Mouse (Mus musculus) effector memory CD4-positive, alpha-beta T cell, adult 5 months (primary cell): Measurements from ENCODE around the gene Trpc4ap. TPM values are rescaled to one million over a fixed set of nuclear protein-coding genes. Genes with fewer than 3 reads are reported as not detected.

Source experiments
- polyA plus RNA-seq: library from polyadenylated mRNA; unstranded; fragments of 100-300 nt; shearing (Covaris generic); gene quantifications from one replicate; pipeline ENCODE4 v1.2.1, GENCODE M21; 2017

Gene Trpc4ap
- 149 TPM for polyA plus RNA-seq

DNA sequence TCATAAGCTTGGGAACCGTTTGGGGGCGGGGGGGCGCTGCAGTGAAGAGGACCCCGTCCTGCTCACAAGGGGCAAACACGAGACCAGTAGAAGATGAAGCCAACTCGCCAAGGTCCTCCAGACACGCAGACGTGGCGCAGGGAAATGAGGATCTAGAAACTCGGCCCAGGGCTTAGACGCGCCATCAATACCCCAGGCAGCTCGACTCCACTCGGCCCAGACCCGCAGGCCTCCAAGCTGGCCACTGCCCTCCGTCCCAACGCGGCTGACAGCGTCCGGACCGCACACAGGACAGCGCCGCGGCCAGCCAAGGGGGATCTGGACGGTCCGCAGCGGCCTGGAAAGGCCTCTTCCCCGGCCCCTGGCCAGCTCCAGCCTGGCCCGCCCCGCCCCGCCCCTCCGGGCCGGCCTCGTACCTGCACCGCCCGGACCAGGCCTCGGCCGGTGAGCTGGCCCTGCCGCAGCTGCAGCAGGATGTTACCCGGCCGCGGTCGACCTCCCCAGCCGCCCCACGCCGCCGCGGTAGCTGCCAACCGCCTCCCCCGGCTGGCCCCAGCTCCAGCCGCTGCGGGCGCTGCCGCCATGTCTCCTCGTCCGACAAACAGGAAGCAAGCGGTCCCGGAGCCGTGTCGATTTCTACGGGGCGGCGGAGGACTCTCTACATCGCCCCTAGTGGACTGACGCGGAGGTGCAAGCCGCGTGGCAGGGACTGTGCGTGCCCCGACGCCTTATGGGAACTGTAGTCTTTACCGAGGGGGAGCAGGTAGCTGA is at the start of gene Trpc4ap:
Gene Trpc4ap (minus strand): TSS at position 662 of the 771 bp plus-strand sequence.

DNA sequence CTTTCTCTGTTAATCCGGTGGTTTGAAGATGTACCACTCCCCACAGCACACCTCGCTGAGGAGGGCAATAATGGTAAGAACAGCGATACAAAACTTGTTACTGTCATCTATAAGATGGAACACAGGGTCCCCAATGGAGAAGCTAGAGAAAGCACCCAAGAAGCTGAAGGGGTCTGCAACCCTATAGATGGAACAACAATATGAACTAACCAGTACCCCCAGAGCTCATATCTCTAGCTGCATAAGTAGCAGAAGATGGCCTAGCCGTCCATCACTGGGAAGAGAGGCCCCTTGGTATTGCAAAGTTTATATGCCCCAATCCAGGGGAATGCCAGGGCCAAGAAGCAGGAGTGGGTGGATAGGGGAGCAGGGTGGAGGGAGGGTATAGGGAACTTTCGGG is 43.6 kb upstream of the Trpc4ap start, which contains the start of gene Gm17581:
Gene Gm17581 (minus strand): TSS at position 101 of the 400 bp plus-strand sequence.

DNA sequence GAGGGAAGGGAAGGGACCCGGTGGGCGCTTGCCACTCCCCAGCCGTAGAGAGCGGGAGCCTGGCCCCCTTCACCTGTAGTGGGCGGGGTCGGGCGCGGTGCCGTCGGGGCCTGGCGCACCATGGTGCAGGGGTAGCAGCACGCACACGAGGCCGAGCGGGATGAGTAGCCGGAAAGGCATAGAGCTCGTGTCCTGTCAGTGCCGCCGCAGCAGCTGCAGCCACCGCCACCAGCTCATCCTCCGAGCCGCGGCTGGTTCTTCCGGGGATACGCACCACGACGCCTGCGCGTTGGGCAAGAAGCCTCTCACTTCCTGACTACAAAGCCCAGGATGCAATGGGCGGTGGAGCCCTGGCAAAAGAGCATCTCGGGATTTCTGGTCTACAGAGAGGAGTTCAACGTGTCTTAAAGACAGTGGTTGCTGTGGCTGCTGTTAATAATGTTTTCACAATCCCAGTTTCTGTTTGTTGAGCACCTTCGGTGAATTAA is 37.0 kb upstream of the Trpc4ap start, which contains the start of gene Edem2:
Gene Edem2 (minus strand): TSS at position 318 of the 488 bp plus-strand sequence.

DNA sequence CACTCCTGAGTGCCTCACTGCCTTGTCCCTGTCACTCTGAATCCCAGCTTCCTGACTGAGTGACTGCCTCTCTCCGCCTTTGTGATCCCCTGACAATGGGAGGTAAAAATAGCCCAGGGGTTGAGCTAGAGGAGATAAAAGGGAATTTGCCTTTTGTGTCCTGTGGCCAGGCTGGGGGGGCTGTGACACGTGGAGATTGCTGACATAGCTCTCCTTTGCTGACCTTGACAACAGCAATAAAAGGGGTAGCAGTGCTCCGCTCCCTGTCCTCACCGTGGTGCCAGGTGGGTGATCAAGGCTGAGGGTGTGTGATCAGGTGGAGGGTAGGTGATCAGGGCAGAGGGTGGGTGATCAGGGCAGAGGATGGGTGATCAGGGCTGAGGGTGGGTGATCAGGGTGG is 81.2 kb downstream of the Trpc4ap start, which contains the start of gene Myh7b:
Gene Myh7b (plus strand): TSS at position 235 of the 400 bp plus-strand sequence.

DNA sequence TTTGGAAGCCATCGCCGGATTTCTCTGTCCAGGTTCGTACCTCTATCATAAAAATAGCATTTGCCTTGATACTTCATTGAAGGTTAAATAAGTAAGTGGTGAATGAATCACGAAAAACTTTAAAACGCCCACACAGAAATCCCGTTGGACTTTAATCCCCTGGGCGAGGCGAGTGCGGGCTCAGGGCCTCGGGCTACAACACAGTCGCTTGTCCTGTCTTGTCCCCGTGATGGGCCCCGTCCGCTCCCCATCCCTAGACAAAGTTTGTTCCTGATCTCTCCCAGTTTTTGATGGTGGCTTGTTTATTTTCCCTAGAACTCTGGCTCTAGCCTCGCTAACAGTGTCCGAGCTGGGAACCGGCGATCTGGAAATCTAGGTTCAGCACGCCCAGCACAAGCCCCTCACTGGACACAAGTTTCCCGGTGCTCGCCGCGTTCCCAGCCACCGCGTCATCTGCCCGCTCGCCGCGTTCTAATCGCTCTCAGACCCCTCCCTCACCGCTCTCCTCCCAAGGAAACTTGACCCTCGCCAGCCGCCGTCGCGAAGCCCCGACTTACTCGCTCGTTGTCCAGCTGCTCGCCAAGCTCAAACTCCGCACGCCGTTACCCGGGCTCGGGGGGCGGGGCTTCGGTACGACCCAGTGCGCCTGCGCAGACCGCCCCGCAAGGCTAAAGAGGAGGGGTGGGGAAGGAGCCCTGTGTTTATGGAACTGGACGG is 99.9 kb downstream of the Trpc4ap start, which contains the start of gene Gss:
Gene Gss (minus strand): TSS at position 674 of the 717 bp plus-strand sequence.

Other genes starting within 250 kb of the Trpc4ap start
- gene Ncoa6, start 218.5 kb downstream of the Trpc4ap start, polyA plus RNA-seq, result 32.0 TPM
- gene Acss2, start 174.4 kb downstream of the Trpc4ap start, polyA plus RNA-seq, result 65.3 TPM
- gene Ggt7, start 174.1 kb downstream of the Trpc4ap start, polyA plus RNA-seq, result 6.4 TPM
- gene Gss, start 99.6 kb downstream of the Trpc4ap start, polyA plus RNA-seq, result 16.2 TPM
- not detected for gene Myh7b, start 81.2 kb downstream of the Trpc4ap start, polyA plus RNA-seq
- 46.7 TPM for gene Edem2, start 37.1 kb upstream of the Trpc4ap start, polyA plus RNA-seq
- gene Gm17581, start 43.5 kb upstream of the Trpc4ap start, polyA plus RNA-seq, result not detected
- gene Procr, start 58.7 kb upstream of the Trpc4ap start, polyA plus RNA-seq, result not detected
- gene Mmp24, start 83.0 kb upstream of the Trpc4ap start, polyA plus RNA-seq, result 0.12 TPM
- gene BC029722, start 127.0 kb upstream of the Trpc4ap start, polyA plus RNA-seq, result 40.6 TPM
- gene Eif6, start 134.5 kb upstream of the Trpc4ap start, polyA plus RNA-seq, result 159 TPM
- gene Fam83c, start 142.5 kb upstream of the Trpc4ap start, polyA plus RNA-seq, result not detected
- gene Uqcc1, start 237.9 kb upstream of the Trpc4ap start, polyA plus RNA-seq, result 31.1 TPM
- gene Gm15557, start 248.3 kb upstream of the Trpc4ap start, polyA plus RNA-seq, result not detected